Mouse (Mus musculus): Measurements from ENCODE around the gene Tulp3. TPM values are rescaled to one million over a fixed set of nuclear protein-coding genes. Genes with fewer than 3 reads are reported as not detected.
A peak's percentile ranks its signal among the peaks of the same experiment; 100 is the strongest.

Gene Tulp3
- total and polyA plus RNA-seq, 2 experiments from 2014 or later = 5.1 TPM

GRCm38 (mm10) chr6:128288681-128289080 lies 67.0 kb downstream of the Tulp3 start:
- Histone ChIP-seq H3K4me1 (ENCODE audit: control insufficient read depth, insufficient read depth) (peaks cover 8% of the 10 kb centered on the region; the same call in 1 of the 2 replicates), H3K9ac (replicated peaks; ENCODE audit: low read depth, low read length) (no peak overlapping the region), H3K9me3 (replicated peaks; ENCODE audit: control insufficient read depth, low read length) (no peaks in the 10 kb centered on the region), H3K4me3 (ENCODE audit: low read depth, low read length) (no peak overlapping the region), H3K27ac (ENCODE audit: low read depth) (no peak overlapping the region), H3K36me3 (replicated peaks; ENCODE audit: control insufficient read depth, insufficient read depth, low read length) (no peaks in the 10 kb centered on the region), H3K27me3 (ENCODE audit: control insufficient read depth, insufficient read depth, low read length) (no peaks in the 10 kb centered on the region), H3K4me2 (ENCODE audit: low read depth, low read length) (no peak overlapping the region)
- ATAC-seq (ENCODE audit: insufficient read depth, low read depth) = no peak
- no peak for DNase-seq (ENCODE audit: low spot score)
- WGBS = 87% methylated on average over 6 of the region's 6 CpGs
- TF ChIP-seq CTCF (IDR thresholded peaks at IDR 0.05; ENCODE audit: low read depth) (no peak), EP300 (IDR thresholded peaks at IDR 0.05; ENCODE audit: low read depth) (no peak)

GRCm38 (mm10) chr6:128285792-128286430 lies 69.7 kb downstream of the Tulp3 start:
- no peaks in the 10 kb centered on the region for H3K36me3 ChIP-seq (replicated peaks; ENCODE audit: control insufficient read depth, insufficient read depth, low read length)
- WGBS = 5% methylated on average over 16 of the region's 16 CpGs
- TF ChIP-seq EP300 (IDR thresholded peaks at IDR 0.05; ENCODE audit: low read depth) (no peak), CTCF (IDR thresholded peaks at IDR 0.05; ENCODE audit: low read depth) (no peak)
- no peaks in the 10 kb centered on the region for H3K9me3 ChIP-seq (replicated peaks; ENCODE audit: control insufficient read depth, low read length)
- peak; percentile 75 for ATAC-seq (ENCODE audit: insufficient read depth, low read depth)
- H3K27ac ChIP-seq (ENCODE audit: low read depth) = no peak overlapping the region
- DNase-seq (ENCODE audit: low spot score) = peak; percentile 63
- H3K27me3 ChIP-seq (ENCODE audit: control insufficient read depth, insufficient read depth, low read length) = no peaks in the 10 kb centered on the region
- no peak overlapping the region for H3K9ac ChIP-seq (replicated peaks; ENCODE audit: low read depth, low read length)
- peak overlapping the region; percentile 34 for H3K4me3 ChIP-seq (ENCODE audit: low read depth, low read length)
- H3K4me1 ChIP-seq (ENCODE audit: control insufficient read depth, insufficient read depth) = peaks cover 8% of the 10 kb centered on the region; the same call in 1 of the 2 replicates
- peak overlapping the region; percentile 56 for H3K4me2 ChIP-seq (ENCODE audit: low read depth, low read length)

- TF ChIP-seq CTCF (IDR thresholded peaks at IDR 0.05; ENCODE audit: low read depth) (no peak), EP300 (IDR thresholded peaks at IDR 0.05; ENCODE audit: low read depth) (no peak)
- ATAC-seq (ENCODE audit: insufficient read depth, low read depth) (no peak), DNase-seq (ENCODE audit: low spot score) (no peak)
- Histone ChIP-seq H3K27ac (ENCODE audit: low read depth) (no peak overlapping the region), H3K27me3 (ENCODE audit: control insufficient read depth, insufficient read depth, low read length) (no peaks in the 10 kb centered on the region), H3K4me1 (ENCODE audit: control insufficient read depth, insufficient read depth) (peaks cover 8% of the 10 kb centered on the region; the same call in 1 of the 2 replicates), H3K4me2 (ENCODE audit: low read depth, low read length) (no peak overlapping the region), H3K4me3 (ENCODE audit: low read depth, low read length) (no peak overlapping the region), H3K36me3 (replicated peaks; ENCODE audit: control insufficient read depth, insufficient read depth, low read length) (no peaks in the 10 kb centered on the region), H3K9ac (replicated peaks; ENCODE audit: low read depth, low read length) (no peak overlapping the region), H3K9me3 (replicated peaks; ENCODE audit: control insufficient read depth, low read length) (no peaks in the 10 kb centered on the region)
- 67% methylated on average over 3 of the region's 3 CpGs for WGBS
Measured at GRCm38 (mm10) chr6:128282126-128282525, 73.5 kb downstream of the Tulp3 start.

GRCm38 (mm10) chr6:128280472-128281145 lies 75.0 kb downstream of the Tulp3 start:
- no peaks in the 10 kb centered on the region for H3K27me3 ChIP-seq (ENCODE audit: control insufficient read depth, insufficient read depth, low read length)
- no peaks in the 10 kb centered on the region for H3K36me3 ChIP-seq (replicated peaks; ENCODE audit: control insufficient read depth, insufficient read depth, low read length)
- H3K4me1 ChIP-seq (ENCODE audit: control insufficient read depth, insufficient read depth) = peaks cover 3% of the 10 kb centered on the region; the same call in 1 of the 2 replicates
- 47% methylated on average over 14 of the region's 14 CpGs for WGBS
- no peak for ATAC-seq (ENCODE audit: insufficient read depth, low read depth)
- no peaks in the 10 kb centered on the region for H3K9me3 ChIP-seq (replicated peaks; ENCODE audit: control insufficient read depth, low read length)
- no peak overlapping the region for H3K27ac ChIP-seq (ENCODE audit: low read depth)
- TF ChIP-seq EP300 (IDR thresholded peaks at IDR 0.05; ENCODE audit: low read depth) = no peak
- no peak for TF ChIP-seq CTCF (IDR thresholded peaks at IDR 0.05; ENCODE audit: low read depth)
- DNase-seq (ENCODE audit: low spot score) = no peak
- H3K4me3 ChIP-seq (ENCODE audit: low read depth, low read length) = no peak overlapping the region
- no peak overlapping the region for H3K4me2 ChIP-seq (ENCODE audit: low read depth, low read length)
- no peak overlapping the region for H3K9ac ChIP-seq (replicated peaks; ENCODE audit: low read depth, low read length)

GRCm38 (mm10) chr6:128279608-128280007 lies 76.0 kb downstream of the Tulp3 start:
- no peak for ATAC-seq (ENCODE audit: insufficient read depth, low read depth)
- Histone ChIP-seq H3K27me3 (ENCODE audit: control insufficient read depth, insufficient read depth, low read length) (no peaks in the 10 kb centered on the region), H3K9me3 (replicated peaks; ENCODE audit: control insufficient read depth, low read length) (no peaks in the 10 kb centered on the region), H3K27ac (ENCODE audit: low read depth) (no peak overlapping the region), H3K4me2 (ENCODE audit: low read depth, low read length) (no peak overlapping the region), H3K4me1 (ENCODE audit: control insufficient read depth, insufficient read depth) (no peaks in the 10 kb centered on the region), H3K36me3 (replicated peaks; ENCODE audit: control insufficient read depth, insufficient read depth, low read length) (no peaks in the 10 kb centered on the region), H3K9ac (replicated peaks; ENCODE audit: low read depth, low read length) (no peak overlapping the region), H3K4me3 (ENCODE audit: low read depth, low read length) (no peak overlapping the region)
- DNase-seq (ENCODE audit: low spot score) = no peak
- TF ChIP-seq EP300 (IDR thresholded peaks at IDR 0.05; ENCODE audit: low read depth) (no peak), CTCF (IDR thresholded peaks at IDR 0.05; ENCODE audit: low read depth) (no peak)
- 51% methylated on average over 5 of the region's 5 CpGs for WGBS

Measured in heart, postnatal 0 days (tissue).